Mouse (Mus musculus) left cerebral cortex, postnatal 10 days (tissue): ENCODE measurements around the gene Arhgap9. TPM values are rescaled to one million over a fixed set of nuclear protein-coding genes. Genes with fewer than 3 reads are reported as not detected.

Experiments used
- DNase-seq, 2 experiments: peaks; one replicate each; pipeline ENCODE4 v3.0.0; 2021 to 2022; ENCODE audit warnings: low spot score in 2 of 2, mixed read lengths in 1 of 2; ENCODE audit errors: extremely low spot score in 1 of 2
- intact Hi-C: fragments of 180-260 bp; cut with DNase I; formaldehyde crosslinking; loops from one replicate; pipeline ENCODE4 v1.15.1; 2025
- total RNA-seq, 2 experiments: library from RNA; stranded (reverse); gene quantifications; 2 replicates each; pipeline ENCODE4 v1.2.3; 2021

Arhgap9 gene
- total RNA-seq, 2 experiments from 2014 or later: 0.92 to 0.93 TPM

DNA sequence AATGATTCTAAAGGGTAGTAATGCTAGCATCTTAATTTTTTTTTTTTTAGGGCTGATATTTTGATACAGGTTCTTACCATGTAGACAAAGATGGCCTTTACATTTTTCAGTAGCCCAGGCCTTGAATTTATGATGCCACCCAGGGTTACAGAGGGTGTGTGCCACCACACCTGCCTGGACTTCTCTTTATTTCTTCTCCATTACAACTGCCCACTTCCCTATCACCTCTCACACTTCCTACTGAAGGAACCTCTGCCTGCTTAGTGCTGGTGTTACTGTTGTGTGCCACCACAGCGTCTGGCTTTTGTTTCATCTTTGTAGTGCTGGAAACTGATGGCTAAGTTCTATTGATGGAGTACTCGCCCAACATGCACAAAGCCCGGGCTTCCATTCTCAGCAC is 39.0 kb downstream of the Arhgap9 start:
- intact Hi-C loops: no loop called here
- DNase-seq: no peak

DNA sequence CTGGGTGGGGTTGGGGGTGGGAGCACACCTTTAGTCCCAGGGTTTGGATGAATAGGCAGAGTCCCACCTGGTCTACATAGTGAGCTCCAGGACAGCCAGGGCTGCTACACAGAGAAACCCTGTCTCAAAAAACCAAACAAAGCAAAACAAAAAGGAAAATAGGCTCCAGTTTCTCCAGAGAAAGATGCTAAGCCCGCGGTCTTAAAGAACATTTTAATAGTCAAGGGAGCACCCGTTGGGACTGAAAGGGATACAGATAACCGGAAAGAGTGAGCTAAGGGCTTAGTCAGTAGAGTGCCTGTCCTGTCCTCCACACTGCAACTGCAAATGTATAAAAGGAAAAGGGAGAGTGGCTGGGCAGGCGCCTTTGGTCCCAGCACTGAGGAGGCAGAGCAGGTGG is 45.4 kb downstream of the Arhgap9 start:
- no peak for DNase-seq
- intact Hi-C loops: no loop called here

- intact Hi-C loops: no loop called here
- DNase-seq: no peak
Measured at GRCm38 (mm10) chr10:127368273-127368672, 46.5 kb downstream of the Arhgap9 start.

DNA sequence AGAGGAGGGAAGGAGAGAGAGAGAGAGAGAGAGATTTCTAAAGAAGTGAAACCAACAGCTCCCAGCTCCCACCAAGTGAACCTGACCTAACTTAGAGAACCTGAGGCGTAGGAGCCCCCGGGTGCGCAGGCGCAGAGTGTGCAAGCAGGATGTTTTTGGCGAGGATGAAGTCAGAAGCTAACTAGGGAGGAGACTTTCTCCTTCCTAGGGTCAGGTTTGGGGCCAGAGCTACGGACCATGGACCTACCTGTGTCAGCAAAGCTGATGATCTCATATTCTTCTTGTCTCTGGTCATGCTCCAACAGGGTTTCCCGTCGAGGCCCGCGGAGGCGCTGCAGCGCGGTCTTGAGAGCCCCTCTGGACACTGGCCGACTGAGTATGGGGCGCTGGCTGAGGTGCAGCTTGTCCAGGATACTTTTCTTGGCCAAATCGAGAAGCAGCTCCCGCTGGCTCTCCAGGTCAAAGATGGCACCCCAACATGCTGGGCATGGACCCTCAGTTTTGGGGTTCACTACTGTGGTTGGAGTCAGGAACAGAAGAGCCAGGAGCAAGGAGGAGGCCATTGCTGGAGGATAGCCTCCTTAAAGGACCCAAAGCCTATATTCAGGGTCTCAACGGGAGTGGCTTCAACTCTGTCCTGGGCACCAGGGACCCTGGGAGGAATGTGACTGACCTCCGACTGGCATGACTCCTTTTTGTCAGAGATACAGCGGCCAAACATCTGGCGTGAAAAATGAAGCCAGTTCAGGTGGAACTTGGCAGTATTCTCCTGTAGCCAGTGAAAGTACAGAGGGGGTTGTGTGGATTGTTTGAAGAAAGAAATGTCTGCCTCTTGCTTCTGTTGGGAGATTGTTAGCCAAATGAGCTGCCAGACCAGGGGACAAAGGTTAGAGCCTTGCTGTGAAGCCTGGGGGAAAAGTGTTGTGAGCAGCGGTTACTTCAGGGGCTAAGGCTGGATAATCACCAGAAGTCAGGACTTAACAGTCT is 48.4 kb downstream of the Arhgap9 start, which contains the start of gene Inhbc:
Gene Inhbc (minus strand): TSS at position 598 of the 987 bp plus-strand sequence.
- intact Hi-C loops: no loop called here
- no peak for DNase-seq

GRCm38 (mm10) chr10:127371023-127371422 is 49.3 kb downstream of the Arhgap9 start:
- intact Hi-C loops: no loop called here
- no peak for DNase-seq

DNA sequence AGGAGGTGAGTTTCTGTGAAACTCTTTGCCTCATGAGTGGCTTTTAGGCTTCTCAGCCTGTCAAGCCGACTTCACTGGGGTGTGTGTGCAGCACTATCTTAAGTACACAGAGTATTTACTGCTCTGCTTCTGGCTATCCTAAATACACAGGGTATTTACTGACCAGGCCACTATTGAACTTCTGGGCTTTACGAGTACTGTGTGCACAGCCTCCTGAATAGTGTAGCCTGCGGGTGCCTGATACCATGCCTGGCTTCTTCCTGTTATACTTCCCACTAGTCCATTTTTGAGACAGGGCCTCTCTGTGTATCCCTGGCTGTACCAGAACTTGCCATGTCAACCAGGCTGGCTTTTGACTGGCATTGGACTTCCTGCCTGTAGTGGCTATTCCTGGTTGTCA is 55.9 kb downstream of the Arhgap9 start:
- DNase-seq: no peak
- intact Hi-C loops: no loop called here

Other genes with a start within 250 kb of the Arhgap9 start
- 100 to 1,000 TPM; 558 to 572 TPM for gene Agap2, start 246.7 kb upstream of the Arhgap9 start, total RNA-seq
- 100 to 1,000 TPM; 103 to 107 TPM for gene Os9, start 200.8 kb upstream of the Arhgap9 start, total RNA-seq
- 100 to 1,000 TPM; 105 to 107 TPM for gene B4galnt1, start 156.7 kb upstream of the Arhgap9 start, total RNA-seq
- 1 to 10 TPM; 1.0 to 1.2 TPM for gene Slc26a10, start 141.3 kb upstream of the Arhgap9 start, total RNA-seq
- 10 to 100 TPM; 65.2 to 69.1 TPM for gene Arhgef25, start 131.9 kb upstream of the Arhgap9 start, total RNA-seq
- 100 to 1,000 TPM; 182 to 185 TPM for gene Dtx3, start 126.2 kb upstream of the Arhgap9 start, total RNA-seq
- gene Pip4k2c, start 110.4 kb upstream of the Arhgap9 start, total RNA-seq: 10 to 100 TPM; 42.2 to 47.4 TPM
- 100 to 1,000 TPM; 468 to 479 TPM for gene Kif5a, start 58.6 kb upstream of the Arhgap9 start, total RNA-seq
- gene Dctn2, start 55.6 kb upstream of the Arhgap9 start, total RNA-seq: 100 to 1,000 TPM; 322 to 330 TPM
- 10 to 100 TPM; 37.4 to 45.5 TPM for gene Mbd6, start 32.9 kb upstream of the Arhgap9 start, total RNA-seq
- gene Mars, start 10.2 kb upstream of the Arhgap9 start, total RNA-seq: 10 to 100 TPM; 59.1 to 62.0 TPM
- 1 to 10 TPM; 1.5 to 1.7 TPM for gene Gli1, start 20.0 kb downstream of the Arhgap9 start, total RNA-seq
- gene Inhbe, start 32.4 kb downstream of the Arhgap9 start, total RNA-seq: under 1 TPM in 1 of 2 experiments, not detected in 1; 0.08 TPM
- not detected for gene Inhbc, start 48.5 kb downstream of the Arhgap9 start, total RNA-seq
- 100 to 1,000 TPM; 288 to 322 TPM for gene R3hdm2, start 58.4 kb downstream of the Arhgap9 start, total RNA-seq
- 1 to 10 TPM; 4.1 to 7.5 TPM for gene Stac3, start 179.7 kb downstream of the Arhgap9 start, total RNA-seq
- gene Ndufa4l2, start 193.0 kb downstream of the Arhgap9 start, total RNA-seq: 1 to 10 TPM; 6.0 to 7.0 TPM
- gene Shmt2, start 200.5 kb downstream of the Arhgap9 start, total RNA-seq: 10 to 100 TPM; 28.3 to 32.8 TPM
- gene Nxph4, start 212.6 kb downstream of the Arhgap9 start, total RNA-seq: 1 to 10 TPM; 5.8 to 8.5 TPM